Mouse (Mus musculus): ENCODE data around the gene Mef2b. TPM values are rescaled to one million over a fixed set of nuclear protein-coding genes. Genes with fewer than 3 reads are reported as not detected.
"Not testable (repeated sequence)": the region's sequence is repeated elsewhere in the genome, so short reads cannot be mapped to it uniquely, and the experiment has no call there.

Mef2b gene
- total RNA-seq, 1 experiment from 2014 or later = not detected

DNA sequence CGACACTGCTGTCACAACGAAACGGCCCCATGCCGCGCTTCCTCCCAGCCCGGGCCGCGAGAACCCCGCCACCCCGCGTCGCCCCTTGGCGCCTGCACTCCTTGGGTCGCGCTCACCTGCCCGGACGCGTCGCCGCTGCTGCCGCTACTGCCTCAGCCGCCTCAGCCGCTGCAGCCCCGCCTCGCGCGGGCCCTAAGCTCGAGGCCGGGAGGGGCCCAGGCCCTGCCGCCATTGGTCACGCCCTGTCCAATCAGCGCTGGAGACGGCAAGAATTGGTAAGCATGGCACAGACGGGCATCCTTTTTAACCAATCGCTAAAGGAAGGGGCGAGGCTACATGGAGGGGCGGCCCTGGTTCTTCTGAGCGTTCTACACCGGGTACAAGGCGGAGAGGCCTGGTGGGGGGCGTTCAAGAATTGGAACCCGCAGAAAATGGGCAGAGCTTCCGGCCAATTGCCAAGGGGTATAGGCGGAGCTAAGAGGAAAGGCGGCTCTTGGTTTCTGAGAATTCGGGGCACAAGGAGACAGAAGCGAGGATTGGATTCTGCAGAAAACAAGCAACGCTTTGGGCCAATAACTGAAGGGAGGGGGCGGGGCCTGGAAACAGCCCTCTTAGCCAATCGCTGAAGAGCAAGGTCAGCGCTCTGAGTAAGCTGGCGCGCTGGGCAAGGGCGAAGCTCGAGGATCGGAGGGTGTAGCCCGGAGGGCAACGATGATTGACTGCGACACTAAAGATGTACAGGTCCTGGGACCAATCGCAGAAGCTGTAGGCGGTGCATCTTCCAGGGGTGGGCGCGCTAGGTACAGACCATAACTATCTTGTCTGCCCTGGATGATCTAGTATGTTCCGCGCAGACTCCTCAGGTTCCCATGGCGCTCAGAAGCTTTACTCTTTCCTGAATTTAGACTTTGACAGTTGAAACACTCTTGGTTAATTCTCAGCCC is 72.9 kb downstream of the Mef2b start, which contains the start of gene Slc25a42:
Gene Slc25a42 (minus strand): TSS at position 194 of the 944 bp plus-strand sequence.
- peak; percentile 91 for ATAC-seq (replicated peaks; ENCODE audit: low read depth, poor library complexity, severe bottlenecking)

DNA sequence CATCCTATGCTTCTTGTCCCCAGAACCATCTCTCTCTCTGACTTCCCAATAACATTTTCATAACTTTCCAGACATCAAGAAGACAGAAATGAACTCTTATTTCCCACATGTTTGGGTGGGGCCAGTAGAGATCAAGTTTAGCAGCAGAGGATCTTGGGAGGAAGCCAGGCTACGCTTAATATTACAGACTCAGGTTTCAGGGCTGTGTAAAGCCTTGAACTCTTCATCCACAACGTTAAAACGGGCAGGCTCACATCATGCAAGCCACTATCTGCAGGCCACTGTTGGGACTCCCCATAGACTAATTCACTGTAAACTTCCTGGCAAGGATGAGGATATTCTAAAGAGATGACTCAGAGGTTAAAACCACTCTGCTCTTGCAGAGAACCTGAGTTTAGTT is 74.9 kb downstream of the Mef2b start:
- ATAC-seq (replicated peaks; ENCODE audit: low read depth, poor library complexity, severe bottlenecking) = no peak

DNA sequence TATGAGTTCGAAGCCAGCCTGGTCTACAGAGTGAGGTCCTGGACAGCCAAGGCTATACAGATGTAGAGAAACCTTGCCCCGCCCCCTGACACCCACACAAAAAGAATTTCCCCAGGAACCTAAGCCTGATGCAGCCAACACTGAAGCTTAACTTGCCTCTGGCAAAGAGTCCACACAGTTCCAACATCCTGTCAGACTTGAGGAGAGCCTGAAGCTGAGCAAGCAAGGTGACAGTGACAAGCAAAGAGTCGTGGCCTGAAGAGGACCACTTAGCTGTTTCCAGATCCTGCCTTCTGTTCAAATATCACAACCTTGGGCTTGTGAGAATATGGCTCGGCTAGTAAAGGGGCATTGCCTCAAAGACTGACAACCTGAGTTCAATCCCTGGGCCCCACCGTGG is 75.6 kb downstream of the Mef2b start:
- ATAC-seq (replicated peaks; ENCODE audit: low read depth, poor library complexity, severe bottlenecking) = no peak

DNA sequence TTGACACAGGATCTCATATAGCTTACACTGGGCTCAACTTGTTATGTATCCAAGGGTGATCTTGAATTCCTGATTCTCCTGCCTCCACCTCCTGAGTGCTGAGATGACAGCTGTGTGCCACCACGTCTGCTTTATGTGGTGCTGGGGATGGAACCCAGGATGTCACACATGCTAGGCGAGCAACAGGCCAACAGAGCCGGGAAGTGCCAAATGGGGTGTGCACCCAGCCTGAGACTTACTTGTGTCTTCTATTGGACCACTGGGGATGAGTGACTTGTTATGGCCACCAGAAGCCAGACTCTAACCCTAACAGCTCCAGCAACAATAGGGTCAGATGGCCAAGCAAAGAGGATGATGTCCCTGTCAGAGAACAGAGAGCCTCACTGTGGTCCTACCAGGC is 76.7 kb downstream of the Mef2b start:
- ATAC-seq (replicated peaks; ENCODE audit: low read depth, poor library complexity, severe bottlenecking) = not testable (repeated sequence)

DNA sequence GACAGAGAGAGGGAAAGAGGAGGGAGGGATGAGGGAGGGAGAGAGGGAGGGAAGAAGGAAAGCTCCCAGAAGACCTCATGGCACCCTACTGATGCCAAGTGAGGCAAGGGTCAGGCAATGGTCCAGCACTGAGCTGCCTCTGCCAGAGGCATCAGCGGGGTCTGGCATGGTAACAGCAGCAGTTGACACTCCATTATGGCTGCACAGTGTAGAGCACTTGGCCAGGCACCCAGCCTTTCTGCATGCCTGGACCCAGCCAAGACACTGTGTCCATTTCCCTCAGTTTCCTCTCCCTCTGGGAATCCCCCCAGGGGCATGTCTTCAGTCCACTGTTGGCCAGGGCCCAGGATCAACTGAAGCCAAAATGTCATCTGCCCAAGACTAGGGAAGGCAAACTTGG is 77.1 kb downstream of the Mef2b start:
- no peak for ATAC-seq (replicated peaks; ENCODE audit: low read depth, poor library complexity, severe bottlenecking)

Other genes with a start within 250 kb of the Mef2b start
- gene Tssk6, start 237.5 kb upstream of the Mef2b start, total RNA-seq (2017) = 1.2 TPM in 1 of 2 replicates, not detected in the other
- gene Ndufa13, start 237.2 kb upstream of the Mef2b start, total RNA-seq (2017) = 82.1 and 100 TPM in 2 replicates
- gene Yjefn3, start 237.0 kb upstream of the Mef2b start, total RNA-seq (2017) = not detected in 2 replicates
- gene Gatad2a, start 143.3 kb upstream of the Mef2b start, total RNA-seq (2017) = 86.7 and 90.0 TPM in 2 replicates
- gene Mau2, start 97.0 kb upstream of the Mef2b start, total RNA-seq (2017) = 30.5 and 31.4 TPM in 2 replicates
- gene Sugp1, start 96.9 kb upstream of the Mef2b start, total RNA-seq (2017) = 27.7 and 31.5 TPM in 2 replicates
- not detected in 2 replicates for gene Tm6sf2, start 66.8 kb upstream of the Mef2b start, total RNA-seq (2017)
- 0.24 TPM in 1 of 2 replicates, not detected in the other for gene Hapln4, start 56.3 kb upstream of the Mef2b start, total RNA-seq (2017)
- not detected in 2 replicates for gene Ncan, start 18.8 kb upstream of the Mef2b start, total RNA-seq (2017)
- 9.0 and 9.2 TPM in 2 replicates for gene Nr2c2ap, start 8.4 kb upstream of the Mef2b start, total RNA-seq (2017)
- gene Rfxank, start 557 bp upstream of the Mef2b start, total RNA-seq (2017) = 5.5 and 16.5 TPM in 2 replicates
- gene Borcs8, start 212 bp upstream of the Mef2b start, total RNA-seq (2017) = 37.0 and 39.2 TPM in 2 replicates
- gene Tmem161a, start 32.6 kb downstream of the Mef2b start, total RNA-seq (2017) = 11.0 and 15.3 TPM in 2 replicates
- gene Slc25a42, start 72.6 kb downstream of the Mef2b start, total RNA-seq (2017) = 4.1 and 4.7 TPM in 2 replicates
- gene Sugp2, start 94.5 kb downstream of the Mef2b start, total RNA-seq (2017) = 42.8 and 55.3 TPM in 2 replicates
- gene Armc6, start 94.8 kb downstream of the Mef2b start, total RNA-seq (2017) = 9.6 and 12.4 TPM in 2 replicates
- 11.8 and 12.0 TPM in 2 replicates for gene Homer3, start 143.1 kb downstream of the Mef2b start, total RNA-seq (2017)
- 162 and 168 TPM in 2 replicates for gene Ddx49, start 162.8 kb downstream of the Mef2b start, total RNA-seq (2017)
- gene Cope, start 162.8 kb downstream of the Mef2b start, total RNA-seq (2017) = 72.8 and 104 TPM in 2 replicates
- not detected in 2 replicates for gene Cers1, start 176.1 kb downstream of the Mef2b start, total RNA-seq (2017)
- gene Gdf1, start 190.1 kb downstream of the Mef2b start, total RNA-seq (2017) = not detected in 2 replicates
- 31.9 and 36.7 TPM in 2 replicates for gene Upf1, start 213.6 kb downstream of the Mef2b start, total RNA-seq (2017)
- 0.27 TPM in 1 of 2 replicates, not detected in the other for gene Comp, start 233.8 kb downstream of the Mef2b start, total RNA-seq (2017)